Mouse (Mus musculus) layer of hippocampus, postnatal 14 days (tissue): Measurements from ENCODE around the gene Safb. TPM values are rescaled to one million over a fixed set of nuclear protein-coding genes. Genes with fewer than 3 reads are reported as not detected.
A peak's percentile ranks its signal among the peaks of the same experiment; 100 is the strongest.

ENCODE experiments used
- DNase-seq, 2 experiments: peaks; one replicate each; pipeline ENCODE4 v3.0.0; 2021 to 2022; ENCODE audit warnings: low spot score in 2 of 2, mixed read lengths in 1 of 2
- total RNA-seq, 2 experiments: library from RNA; stranded (reverse); gene quantifications; 2 replicates each; pipeline ENCODE4 v1.2.3; 2021

Safb gene
- total RNA-seq, 2 experiments from 2014 or later = 131 to 147 TPM

GRCm38 (mm10) chr17:56558448-56558847 is 26.2 kb upstream of the Safb start:
- DNase-seq = peak; percentile 66 to 71

GRCm38 (mm10) chr17:56559386-56559785 is 25.2 kb upstream of the Safb start:
- no peak for DNase-seq

- DNase-seq = no peak
Observed at GRCm38 (mm10) chr17:56560131-56560530, 24.5 kb upstream of the Safb start.

DNA sequence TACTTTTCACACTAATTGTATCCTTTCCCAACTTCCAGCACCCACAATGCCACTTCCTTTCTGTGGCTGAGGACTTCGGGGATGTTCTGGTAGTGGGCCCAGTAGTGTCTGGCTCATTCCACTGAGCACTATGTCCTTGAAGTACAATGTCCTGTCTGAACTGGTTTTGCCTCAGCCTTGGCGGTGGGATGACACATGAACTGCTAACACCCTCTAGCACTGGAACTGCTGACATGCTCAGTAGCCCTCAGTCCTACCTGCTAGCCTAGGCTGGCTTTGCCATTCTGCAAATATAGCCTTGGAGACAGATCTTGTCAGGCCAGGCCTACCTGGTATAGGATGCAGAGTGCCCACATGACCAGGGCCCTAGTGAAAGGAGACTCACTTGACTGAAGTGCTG is 22.8 kb upstream of the Safb start:
- DNase-seq = no peak

- DNase-seq = no peak
Observed at GRCm38 (mm10) chr17:56566293-56566692, 18.3 kb upstream of the Safb start.

GRCm38 (mm10) chr17:56566918-56567317 is 17.7 kb upstream of the Safb start:
- no peak for DNase-seq

DNA sequence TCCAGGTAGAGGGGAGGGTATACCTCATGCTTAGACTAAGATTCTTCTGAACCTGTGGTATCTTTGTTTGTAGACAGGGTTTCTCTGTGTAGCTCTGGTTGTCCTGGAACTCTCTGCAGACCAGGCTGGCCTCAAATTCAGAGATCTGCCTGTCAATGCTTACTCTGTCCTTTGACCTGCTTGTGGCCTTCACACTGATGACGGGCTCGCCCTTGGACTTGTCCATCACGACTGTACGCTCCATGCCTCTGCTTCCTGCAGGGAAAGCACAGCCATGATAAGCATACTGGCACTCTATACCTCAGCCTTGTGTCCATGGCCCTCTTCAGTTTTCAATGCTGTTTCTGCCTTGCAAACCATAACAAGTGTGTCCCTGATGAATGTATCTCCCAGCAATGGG is 17.3 kb upstream of the Safb start:
- DNase-seq = no peak

GRCm38 (mm10) chr17:56570287-56570686 is 14.3 kb upstream of the Safb start:
- no peak for DNase-seq

DNA sequence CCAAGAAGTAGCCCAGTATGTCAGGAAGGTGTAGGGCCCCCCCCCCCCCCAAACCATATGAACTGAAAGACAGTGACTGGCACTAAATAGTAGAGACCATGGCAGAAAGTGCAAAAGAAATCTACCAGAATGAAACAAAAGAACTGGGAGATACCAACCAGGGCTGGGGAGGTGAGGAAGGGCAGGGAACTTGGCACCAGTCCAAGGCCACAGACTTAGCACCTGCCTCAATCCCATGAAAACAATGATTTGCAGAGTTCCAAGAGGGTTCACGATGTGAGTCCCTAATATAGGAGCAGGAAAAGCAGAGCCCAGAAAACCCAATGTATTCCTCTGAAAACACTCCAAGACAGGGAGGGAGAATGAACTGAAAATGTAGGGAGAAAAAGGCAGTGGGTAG is 12.5 kb upstream of the Safb start:
- no peak for DNase-seq

GRCm38 (mm10) chr17:56572939-56573338 is 11.7 kb upstream of the Safb start:
- no peak for DNase-seq

DNA sequence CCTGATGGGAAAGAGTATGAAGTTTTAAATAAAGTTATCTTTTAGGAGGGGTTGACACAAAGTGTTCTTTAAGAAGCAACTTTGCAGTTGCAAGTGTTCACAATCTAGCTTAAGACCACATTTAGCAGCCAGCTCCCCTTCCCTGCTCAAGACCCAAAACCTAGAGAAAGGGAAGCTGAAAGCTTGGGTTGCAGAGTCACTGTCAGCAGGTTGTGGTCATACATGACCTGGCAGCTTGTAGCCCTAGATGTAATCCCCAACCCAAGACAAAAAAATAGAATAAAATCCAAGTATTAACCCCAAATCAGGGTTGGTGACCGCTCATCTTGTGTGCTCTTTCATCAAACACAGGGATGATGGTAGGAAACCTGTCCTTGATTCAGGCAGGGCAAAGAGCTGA is 1.6 kb upstream of the Safb start:
- no peak for DNase-seq

DNA sequence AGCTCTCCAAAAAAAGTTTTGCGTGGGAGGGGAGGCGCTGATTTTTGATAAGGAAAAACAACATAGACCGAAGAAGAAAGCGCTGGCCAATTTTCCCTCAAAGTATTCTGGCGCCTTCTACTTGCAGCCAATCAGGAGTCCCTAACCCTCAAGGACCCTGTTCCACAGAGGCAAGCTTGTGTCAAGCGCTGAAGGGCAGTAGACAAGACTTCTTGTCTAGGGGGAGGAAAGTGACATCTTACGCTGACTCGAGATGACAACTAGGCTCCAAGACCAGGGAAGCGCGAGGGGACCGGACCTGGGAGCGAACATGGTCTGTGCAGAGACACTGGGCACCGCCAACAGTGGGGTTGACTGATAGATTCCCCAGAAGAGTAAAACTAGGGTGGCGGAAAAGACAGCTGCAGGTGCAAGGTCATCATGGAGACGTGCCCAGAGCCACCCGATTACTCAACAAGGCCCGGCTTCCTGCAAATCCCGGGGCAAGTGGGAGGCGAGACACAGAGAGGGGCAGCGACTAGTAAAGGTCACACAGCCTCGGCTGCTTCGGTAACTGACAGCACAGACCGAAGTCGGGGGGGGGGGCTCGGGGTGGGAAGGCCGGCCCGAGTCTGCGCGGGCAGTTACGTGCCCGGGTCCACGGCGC is 891 bp upstream of the Safb start:
- peak; percentile 29 to 49 for DNase-seq

DNA sequence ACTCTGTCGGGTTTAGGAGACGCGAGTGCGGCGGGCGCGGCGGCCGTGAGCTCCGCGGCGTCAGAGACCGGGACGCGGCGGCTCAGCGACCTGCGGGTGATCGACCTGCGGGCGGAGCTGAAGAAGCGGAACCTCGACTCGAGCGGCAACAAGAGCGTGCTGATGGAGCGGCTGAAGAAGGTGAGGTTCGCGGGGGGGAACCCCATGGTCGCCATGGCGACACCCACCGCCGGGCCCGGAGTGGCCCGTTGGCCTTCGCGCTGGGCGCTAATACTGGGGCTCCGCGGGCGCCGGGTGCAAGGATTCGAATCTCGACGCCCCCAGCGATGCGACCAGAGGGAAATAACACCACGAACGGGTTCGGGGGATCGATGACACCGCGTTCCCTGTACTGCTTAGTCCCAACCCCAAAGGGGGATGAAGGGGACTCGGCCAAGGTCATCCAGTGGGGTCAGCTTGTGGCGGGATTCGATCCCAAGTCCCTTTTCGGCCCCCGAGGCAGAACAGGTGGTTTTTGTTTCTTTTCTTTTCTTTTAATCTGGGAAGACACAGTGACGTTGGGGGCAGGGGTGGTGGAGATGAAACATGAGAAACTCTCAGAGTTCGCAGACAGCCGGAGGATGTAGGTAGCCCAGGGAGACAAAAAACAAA is 671 bp downstream of the Safb start:
- DNase-seq = no peak

GRCm38 (mm10) chr17:56587773-56588172 is 3.1 kb downstream of the Safb start:
- DNase-seq = no peak

GRCm38 (mm10) chr17:56588921-56589320 is 4.3 kb downstream of the Safb start:
- no peak for DNase-seq

DNA sequence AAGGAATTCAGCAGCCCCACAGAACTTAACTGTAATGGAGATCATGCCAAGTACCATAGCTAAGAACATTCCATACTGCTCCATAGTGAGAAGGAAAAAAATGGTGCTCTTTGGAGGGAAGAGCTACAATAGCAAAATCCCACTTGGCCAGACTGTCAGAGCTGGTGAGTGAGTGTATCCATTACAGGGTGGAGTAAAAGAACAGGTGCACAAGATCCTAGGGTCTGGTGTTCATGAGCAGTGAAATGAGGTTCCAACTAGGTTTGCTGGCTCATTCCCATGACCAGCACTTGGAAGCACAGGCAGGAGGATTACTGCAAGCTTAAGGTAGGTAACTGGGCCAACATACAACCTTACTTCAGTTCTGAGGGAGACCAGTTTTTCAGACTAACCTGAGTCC is 7.9 kb downstream of the Safb start:
- no peak for DNase-seq

DNA sequence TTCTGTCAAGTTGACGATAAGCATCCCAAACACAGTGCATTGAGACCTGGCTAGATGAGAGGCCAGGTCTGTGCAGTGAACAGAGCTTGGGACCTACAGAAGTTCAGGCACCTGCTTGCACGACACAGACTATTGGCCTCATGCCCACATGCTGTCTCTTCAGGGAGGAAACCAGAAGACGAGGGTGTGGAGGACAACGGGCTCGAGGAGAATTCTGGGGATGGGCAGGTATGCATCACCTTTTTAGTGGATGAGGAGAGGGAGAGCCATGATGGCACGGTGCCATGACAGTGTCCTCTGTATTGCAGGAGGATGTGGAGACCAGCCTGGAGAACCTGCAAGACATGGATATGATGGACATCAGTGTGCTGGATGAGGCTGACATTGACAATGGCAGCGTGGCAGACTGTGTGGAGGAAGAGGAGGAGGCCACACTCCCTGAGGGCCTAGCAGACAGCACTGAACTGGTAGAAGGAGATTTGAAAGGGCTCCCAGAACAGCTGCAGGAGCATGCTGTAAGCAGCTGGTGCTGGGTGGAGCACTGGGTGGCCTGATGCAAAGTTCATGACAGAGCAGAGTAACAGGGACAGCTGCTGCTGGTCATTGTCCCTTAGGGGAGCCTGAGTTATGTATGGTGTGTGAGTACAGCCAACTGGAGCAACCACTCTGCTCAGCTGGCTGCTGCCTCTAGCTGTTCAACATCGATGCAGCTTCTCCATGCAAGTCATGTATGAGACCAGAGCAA is 9.1 kb downstream of the Safb start:
- DNase-seq = no peak

DNA sequence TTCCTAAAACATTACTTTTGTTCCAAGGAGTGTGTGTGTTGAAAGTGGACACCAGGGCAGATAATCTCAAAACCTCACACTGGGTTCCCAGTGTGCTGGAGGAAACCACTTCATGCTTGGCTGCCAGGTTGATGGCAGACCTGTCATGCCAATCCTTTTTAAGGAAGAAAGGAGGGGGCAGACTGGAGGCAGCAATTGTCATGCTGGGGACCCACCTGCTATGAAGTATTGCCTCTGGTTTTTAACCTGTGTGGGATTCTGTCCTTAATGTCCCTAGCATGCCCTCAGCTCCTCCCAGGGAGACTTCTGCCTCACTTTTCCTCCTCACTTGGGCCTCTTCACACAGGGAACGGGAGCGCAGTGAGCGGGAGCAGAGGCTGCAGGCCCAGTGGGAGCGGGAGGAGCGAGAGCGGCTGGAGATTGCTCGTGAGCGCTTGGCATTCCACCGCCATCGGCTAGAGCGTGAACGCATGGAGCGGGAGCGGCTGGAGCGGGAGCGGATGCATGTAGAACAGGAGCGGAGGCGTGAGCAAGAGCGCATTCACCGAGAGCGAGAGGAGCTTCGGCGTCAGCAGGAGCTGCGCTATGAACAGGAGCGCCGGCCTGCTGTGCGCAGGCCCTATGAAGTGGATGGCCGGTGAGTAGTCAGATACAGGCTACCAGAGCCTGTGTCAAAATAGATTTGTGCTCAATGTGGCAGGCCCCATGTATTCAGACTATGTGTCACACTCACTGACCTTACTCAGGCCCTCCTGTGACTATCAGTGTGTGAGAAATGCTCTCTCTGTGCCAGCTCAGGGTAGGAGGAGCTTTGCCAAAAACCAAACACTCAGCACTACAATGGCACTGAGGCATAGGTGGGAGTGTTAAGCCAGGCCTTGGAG is 18.8 kb downstream of the Safb start:
- no peak for DNase-seq

DNA sequence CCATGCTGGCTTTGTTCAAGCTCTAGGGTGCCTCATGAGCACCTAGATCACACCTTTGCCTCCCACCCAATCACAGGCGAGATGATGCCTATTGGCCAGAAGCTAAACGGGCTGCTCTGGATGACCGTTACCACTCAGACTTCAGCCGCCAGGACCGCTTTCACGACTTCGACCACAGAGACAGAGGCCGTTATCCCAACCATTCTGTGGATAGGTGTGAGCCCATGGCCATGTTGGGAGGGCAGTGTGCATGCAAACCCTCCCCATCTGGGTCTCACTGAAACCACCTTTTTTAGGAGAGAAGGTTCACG is 19.4 kb downstream of the Safb start:
- no peak for DNase-seq

DNA sequence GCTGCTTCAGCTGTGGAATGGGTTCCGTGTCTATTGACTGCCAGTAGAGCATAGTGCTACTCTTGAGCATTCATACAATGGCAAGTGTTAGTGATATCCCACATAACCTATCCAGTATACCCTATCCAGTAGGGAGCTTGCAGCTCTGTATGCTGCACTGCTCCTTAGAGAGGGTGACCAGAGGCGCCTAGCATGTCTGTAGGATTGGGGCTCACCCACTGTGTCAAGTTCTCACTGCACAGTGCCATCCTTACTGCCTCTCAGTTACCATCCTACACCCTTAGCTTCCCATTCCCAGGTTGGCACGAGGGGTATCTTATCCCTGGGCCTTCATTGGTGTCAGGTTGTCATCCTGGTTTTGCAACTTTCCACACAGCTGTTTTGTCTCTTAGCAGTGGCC is 19.8 kb downstream of the Safb start:
- DNase-seq = no peak

- no peak for DNase-seq
Observed at GRCm38 (mm10) chr17:56605431-56605830, 20.8 kb downstream of the Safb start.
